Mouse (Mus musculus): ENCODE data around the gene Rnf41. TPM values are rescaled to one million over a fixed set of nuclear protein-coding genes. Genes with fewer than 3 reads are reported as not detected.

Rnf41 gene
- polyA plus RNA-seq, 1 experiment from 2014 or later: 60.7 TPM

GRCm38 (mm10) chr10:128390366-128390765, 21.1 kb upstream of the Rnf41 start:
- no peak overlapping the region for H3K9ac ChIP-seq (replicated peaks)
- peaks cover 8% of the 10 kb centered on the region; the same call in 1 of the 2 replicates for H3K4me1 ChIP-seq
- H3K4me3 ChIP-seq: no peak overlapping the region
- H3K36me3 ChIP-seq: peaks cover 85% of the 10 kb centered on the region
- no peak overlapping the region for H3K4me2 ChIP-seq (replicated peaks)
- no peaks in the 10 kb centered on the region for H3K27me3 ChIP-seq
- 89% methylated on average over 12 of the region's 12 CpGs for WGBS
- no peak for ATAC-seq (ENCODE audit: low FRiP score, low read depth)
- no peak overlapping the region for H3K27ac ChIP-seq (replicated peaks)
- no peaks in the 10 kb centered on the region for H3K9me3 ChIP-seq

- Histone ChIP-seq H3K9ac (replicated peaks) (no peak overlapping the region), H3K27me3 (no peaks in the 10 kb centered on the region), H3K4me1 (peaks cover 9% of the 10 kb centered on the region; the same call in 1 of the 2 replicates), H3K9me3 (no peaks in the 10 kb centered on the region), H3K27ac (replicated peaks) (no peak overlapping the region), H3K4me2 (replicated peaks) (no peak overlapping the region), H3K36me3 (peaks cover 76% of the 10 kb centered on the region), H3K4me3 (no peak overlapping the region)
- 86% methylated on average over 6 of the region's 6 CpGs for WGBS
- no peak for ATAC-seq (ENCODE audit: low FRiP score, low read depth)
Measured at GRCm38 (mm10) chr10:128391850-128392249, 19.6 kb upstream of the Rnf41 start.

- peaks cover 21% of the 10 kb centered on the region for H3K4me1 ChIP-seq
Measured at GRCm38 (mm10) chr10:128396017-128396673, 15.3 kb upstream of the Rnf41 start.

GRCm38 (mm10) chr10:128396716-128397264, 14.7 kb upstream of the Rnf41 start:
- H3K4me3 ChIP-seq: no peak overlapping the region
- H3K4me1 ChIP-seq: peaks cover 21% of the 10 kb centered on the region
- H3K27me3 ChIP-seq: no peaks in the 10 kb centered on the region
- H3K9ac ChIP-seq (replicated peaks): no peak overlapping the region
- WGBS: 72% methylated on average over 10 of the region's 10 CpGs
- no peak overlapping the region for H3K4me2 ChIP-seq (replicated peaks)
- H3K27ac ChIP-seq (replicated peaks): 0 out of 2 replicates have a peak overlapping the region, but pooled peaks have one; percentile 0
- H3K9me3 ChIP-seq: no peaks in the 10 kb centered on the region
- ATAC-seq (ENCODE audit: low FRiP score, low read depth): no peak
- peaks cover 35% of the 10 kb centered on the region for H3K36me3 ChIP-seq

More at GRCm38 (mm10) chr10:128396017-128396673, 15.3 kb upstream of the Rnf41 start:
- H3K27me3 ChIP-seq: no peaks in the 10 kb centered on the region
- H3K4me2 ChIP-seq (replicated peaks): no peak overlapping the region
- 0 out of 2 replicates have a peak overlapping the region, but pooled peaks have one; percentile 0 for H3K27ac ChIP-seq (replicated peaks)
- no peak for ATAC-seq (ENCODE audit: low FRiP score, low read depth)
- peaks cover 36% of the 10 kb centered on the region for H3K36me3 ChIP-seq
- no peak overlapping the region for H3K4me3 ChIP-seq
- WGBS: 68% methylated on average over 11 of the region's 11 CpGs
- H3K9me3 ChIP-seq: no peaks in the 10 kb centered on the region
- no peak overlapping the region for H3K9ac ChIP-seq (replicated peaks)

GRCm38 (mm10) chr10:128397466-128397865, 14.0 kb upstream of the Rnf41 start:
- Histone ChIP-seq H3K4me2 (replicated peaks) (no peak overlapping the region), H3K4me3 (no peak overlapping the region), H3K27me3 (no peaks in the 10 kb centered on the region), H3K36me3 (peaks cover 28% of the 10 kb centered on the region), H3K9me3 (no peaks in the 10 kb centered on the region), H3K4me1 (peaks cover 21% of the 10 kb centered on the region), H3K9ac (replicated peaks) (peak overlapping the region; percentile 21; the same call in 1 of the 2 replicates), H3K27ac (replicated peaks) (peak overlapping the region; percentile 54; the same call in 1 of the 2 replicates)
- 68% methylated on average over 7 of the region's 7 CpGs for WGBS
- ATAC-seq (ENCODE audit: low FRiP score, low read depth): peak; percentile 7; the same call in 1 of the 2 replicates

- no peak overlapping the region for H3K4me2 ChIP-seq (replicated peaks)
- no peaks in the 10 kb centered on the region for H3K27me3 ChIP-seq
- H3K4me3 ChIP-seq: no peak overlapping the region
- H3K36me3 ChIP-seq: peaks cover 17% of the 10 kb centered on the region
- no peak overlapping the region for H3K9ac ChIP-seq (replicated peaks)
- no peaks in the 10 kb centered on the region for H3K9me3 ChIP-seq
- ATAC-seq (ENCODE audit: low FRiP score, low read depth): no peak
- peaks cover 13% of the 10 kb centered on the region for H3K4me1 ChIP-seq
- 0 out of 2 replicates have a peak overlapping the region, but pooled peaks have one; percentile 6 for H3K27ac ChIP-seq (replicated peaks)
- WGBS: 39% methylated on average over 5 of the region's 5 CpGs
Measured at GRCm38 (mm10) chr10:128400338-128400737, 11.1 kb upstream of the Rnf41 start.

- Histone ChIP-seq H3K4me1 (peaks cover 13% of the 10 kb centered on the region), H3K27ac (replicated peaks) (0 out of 2 replicates have a peak within 1 kb of the TSS, but pooled peaks have one; percentile 6), H3K36me3 (peaks cover 24% of the 10 kb centered on the region), H3K9me3 (no peaks in the 10 kb centered on the region), H3K9ac (replicated peaks) (no peak within 1 kb of the TSS), H3K27me3 (no peaks in the 10 kb centered on the region), H3K4me3 (no peak within 1 kb of the TSS), H3K4me2 (replicated peaks) (no peak within 1 kb of the TSS)
- 26% methylated on average over 2 of the region's 2 CpGs for WGBS
- no peak for ATAC-seq (ENCODE audit: low FRiP score, low read depth)
Measured at GRCm38 (mm10) chr10:128401056-128401455, 10.4 kb upstream of the Rnf41 start, which contains the start of gene Slc39a5. Gene Slc39a5 (minus strand): TSS chr10:128401229.

GRCm38 (mm10) chr10:128401638-128402037, 9.8 kb upstream of the Rnf41 start:
- Histone ChIP-seq H3K9me3 (no peaks in the 10 kb centered on the region), H3K27me3 (no peaks in the 10 kb centered on the region), H3K9ac (replicated peaks) (no peak overlapping the region), H3K4me2 (replicated peaks) (no peak overlapping the region), H3K36me3 (peaks cover 26% of the 10 kb centered on the region), H3K4me3 (no peak overlapping the region), H3K4me1 (peaks cover 13% of the 10 kb centered on the region), H3K27ac (replicated peaks) (no peak overlapping the region)
- no peak for ATAC-seq (ENCODE audit: low FRiP score, low read depth)
- WGBS: 80% methylated on average over 9 of the region's 9 CpGs

GRCm38 (mm10) chr10:128403931-128404330, 7.5 kb upstream of the Rnf41 start:
- no peaks in the 10 kb centered on the region for H3K27me3 ChIP-seq
- H3K27ac ChIP-seq (replicated peaks): no peak overlapping the region
- no peak overlapping the region for H3K4me2 ChIP-seq (replicated peaks)
- no peak for ATAC-seq (ENCODE audit: low FRiP score, low read depth)
- 96% methylated on average over 7 of the region's 7 CpGs for WGBS
- H3K4me1 ChIP-seq: peaks cover 10% of the 10 kb centered on the region
- H3K36me3 ChIP-seq: peaks cover 36% of the 10 kb centered on the region
- H3K9ac ChIP-seq (replicated peaks): no peak overlapping the region
- H3K4me3 ChIP-seq: no peak overlapping the region
- no peaks in the 10 kb centered on the region for H3K9me3 ChIP-seq

- Histone ChIP-seq H3K9me3 (no peaks in the 10 kb centered on the region), H3K9ac (replicated peaks) (peak overlapping the region; percentile 73), H3K4me3 (peak overlapping the region; percentile 96), H3K4me2 (replicated peaks) (peak overlapping the region; percentile 81), H3K4me1 (peaks cover 41% of the 10 kb centered on the region), H3K27me3 (no peaks in the 10 kb centered on the region), H3K36me3 (peaks cover 34% of the 10 kb centered on the region), H3K27ac (replicated peaks) (peak overlapping the region; percentile 83)
- ATAC-seq (ENCODE audit: low FRiP score, low read depth): no peak; the same call in none of the 2 replicates
- WGBS: 21% methylated on average over 35 of the region's 35 CpGs
Measured at GRCm38 (mm10) chr10:128408591-128409535, 2.6 kb upstream of the Rnf41 start.

GRCm38 (mm10) chr10:128409692-128410559, 1.5 kb upstream of the Rnf41 start:
- H3K9me3 ChIP-seq: no peaks in the 10 kb centered on the region

More at GRCm38 (mm10) chr10:128409692-128410559, 1.5 kb upstream of the Rnf41 start:
- peak overlapping the region; percentile 83 for H3K27ac ChIP-seq (replicated peaks)
- peaks cover 41% of the 10 kb centered on the region for H3K4me1 ChIP-seq
- H3K4me3 ChIP-seq: peak overlapping the region; percentile 96
- H3K36me3 ChIP-seq: peaks cover 35% of the 10 kb centered on the region
- H3K27me3 ChIP-seq: no peaks in the 10 kb centered on the region
- H3K9ac ChIP-seq (replicated peaks): peak overlapping the region; percentile 94
- 5% methylated on average over 36 of the region's 36 CpGs for WGBS
- ATAC-seq (ENCODE audit: low FRiP score, low read depth): peak; percentile 86
- peak overlapping the region; percentile 81 for H3K4me2 ChIP-seq (replicated peaks)
